21 mouse cellular contexts compared by ENCODE assay signal in genomic region chr4:145031510-145031909, GRCm38 (mm10).
DNase-seq lines count a peak whose midpoint lies in the region; ATAC-seq and TF ChIP-seq lines count a peak whose summit lies in the region.
"Had no signal": no experiment of that assay in that cellular context is flagged by ENCODE, and none has a peak within 500 bp of the region (broad histone marks: within the 10 kb centered on the region; RNA-seq: fewer than 3 reads in every experiment).

No protein-coding gene starts in this region.

- peaks cover 21% of the 10 kb centered on the region; the same call in 1 of the 2 replicates for H3K4me1 ChIP-seq in lung, postnatal 0 days (ENCODE audit: insufficient read depth, low read depth, low read length)
- peaks cover 63% of the 10 kb centered on the region for H3K4me1 ChIP-seq in kidney, embryonic 16.5 days (ENCODE audit: insufficient read depth, low read length)
- H3K4me1 ChIP-seq in small intestine, adult 2 months (ENCODE audit: control insufficient read depth, insufficient read depth, insufficient read length, low read length) = peaks cover 37% of the 10 kb centered on the region

- H3K27ac ChIP-seq in gastrocnemius, adult 2 months = peak overlapping the region; percentile 75
- peak overlapping the region; percentile 10 for H3K27ac ChIP-seq in lung, postnatal 0 days (ENCODE audit: low read length)
- peak overlapping the region; percentile 67 for H3K27ac ChIP-seq in kidney, embryonic 16.5 days (ENCODE audit: low read length)
- 0 out of 2 replicates have a peak overlapping the region, but pooled peaks have one; percentile 7 for H3K27ac ChIP-seq in small intestine, adult 2 months (ENCODE audit: insufficient read depth, low read depth, low read length)
- H3K27ac ChIP-seq: embryonic facial prominence, embryonic 12.5 days; hindbrain, embryonic 12.5 days; left cerebral cortex, adult 2 months; limb, embryonic 10.5 days; macrophage had no signal

- no peak for TF ChIP-seq POLR2A in small intestine, adult 2 months (IDR thresholded peaks at IDR 0.05; ENCODE audit: low read depth, low read length)

- peak; percentile 63 for ATAC-seq in lung, postnatal 0 days
- peak; percentile 68; the same call in 1 of the 2 replicates for ATAC-seq in kidney, embryonic 16.5 days (ENCODE audit: low FRiP score, low TSS enrichment)
- ATAC-seq: forebrain, embryonic 14.5 days; inflammation-experienced regulatory T-cells, adult 6 months had no signal

- no peak for DNase-seq in gastrocnemius, adult 2 months
- DNase-seq in gastrocnemius, adult 18-20 months (ENCODE audit: low spot score) = no peak
- DNase-seq in lung, postnatal 0 days (ENCODE audit: low spot score) = no peak
- DNase-seq in lung, postnatal 14 days = no peak
- no peak for DNase-seq in retina, postnatal 1 day
- DNase-seq in layer of hippocampus, postnatal 25 days (ENCODE audit: extremely low spot score in 1 of 2, low spot score in 1 of 2) = no peak
- DNase-seq: adrenal gland, adult 2 months; cerebellum, adult 9-11 months; liver, embryonic 13.5 days; thymus, postnatal 25 days had no signal

- TF ChIP-seq EP300 in lung, postnatal 0 days (IDR thresholded peaks at IDR 0.05) = no peak

- WGBS in lung, postnatal 0 days = 46% methylated on average over 4 of the region's 4 CpGs
- WGBS in kidney, embryonic 16.5 days = 39% methylated on average over 4 of the region's 4 CpGs
- WGBS in small intestine, adult 2 months = 24% methylated on average over 4 of the region's 4 CpGs

- TF ChIP-seq CTCF in gastrocnemius, adult 2 months (IDR thresholded peaks at IDR 0.05) = no peak
- no peak for TF ChIP-seq CTCF in lung, postnatal 0 days (IDR thresholded peaks at IDR 0.05)
- no peak for TF ChIP-seq CTCF in small intestine, adult 2 months (IDR thresholded peaks at IDR 0.05; ENCODE audit: extremely low read depth, insufficient read length, insufficient replicate concordance, low read depth, low read length)

- intact Hi-C loops in gastrocnemius, adult 2 months (cut with DNase I) = no loop called here

- H3K4me2 ChIP-seq in lung, postnatal 0 days (replicated peaks; ENCODE audit: low read depth, low read length) = no peak overlapping the region
- H3K4me2 ChIP-seq in kidney, embryonic 16.5 days (replicated peaks; ENCODE audit: low read depth, low read length) = no peak overlapping the region
- H3K4me2 ChIP-seq: embryonic facial prominence, embryonic 12.5 days; hindbrain, embryonic 12.5 days; liver, embryonic 13.5 days; midbrain, embryonic 11.5 days had no signal

- H3K9me3 ChIP-seq in lung, postnatal 0 days (ENCODE audit: low read length) = no peaks in the 10 kb centered on the region
- H3K9me3 ChIP-seq in kidney, embryonic 16.5 days (ENCODE audit: low read length) = no peaks in the 10 kb centered on the region
- H3K9me3 ChIP-seq: embryonic facial prominence, embryonic 12.5 days; hindbrain, embryonic 12.5 days; limb, embryonic 10.5 days; liver, embryonic 13.5 days had no signal

- no peaks in the 10 kb centered on the region for H3K36me3 ChIP-seq in lung, postnatal 0 days (ENCODE audit: insufficient read depth, low read length)
- no peaks in the 10 kb centered on the region for H3K36me3 ChIP-seq in kidney, embryonic 16.5 days (ENCODE audit: insufficient read depth, low read length)
- H3K36me3 ChIP-seq in small intestine, adult 2 months (ENCODE audit: control insufficient read depth, insufficient read depth, low read length) = peaks cover 5% of the 10 kb centered on the region; the same call in 1 of the 2 replicates
- H3K36me3 ChIP-seq: liver, embryonic 13.5 days had no signal

- no peak overlapping the region for H3K4me3 ChIP-seq in gastrocnemius, adult 2 months
- H3K4me3 ChIP-seq in lung, postnatal 0 days (ENCODE audit: low read depth, low read length) = no peak overlapping the region
- no peak overlapping the region for H3K4me3 ChIP-seq in kidney, embryonic 16.5 days (ENCODE audit: low read length)
- H3K4me3 ChIP-seq in small intestine, adult 2 months (ENCODE audit: low read depth, low read length) = no peak overlapping the region
- H3K4me3 ChIP-seq: embryonic facial prominence, embryonic 12.5 days; erythroblast, embryonic 14.5 days; hindbrain, embryonic 12.5 days; left cerebral cortex, adult 2 months; limb, embryonic 10.5 days; liver, embryonic 13.5 days had no signal

- H3K27me3 ChIP-seq in lung, postnatal 0 days (replicated peaks; ENCODE audit: insufficient read depth, low read length) = no peaks in the 10 kb centered on the region
- H3K27me3 ChIP-seq in kidney, embryonic 16.5 days (ENCODE audit: insufficient read depth, low read length) = no peaks in the 10 kb centered on the region
- no peaks in the 10 kb centered on the region for H3K27me3 ChIP-seq in small intestine, adult 2 months (ENCODE audit: control insufficient read depth, insufficient read depth, low read length)
- H3K27me3 ChIP-seq: embryonic facial prominence, embryonic 12.5 days; hindbrain, embryonic 12.5 days; liver, embryonic 13.5 days had no signal

- no peak overlapping the region for H3K9ac ChIP-seq in lung, postnatal 0 days (replicated peaks; ENCODE audit: low read depth)
- no peak overlapping the region for H3K9ac ChIP-seq in kidney, embryonic 16.5 days (replicated peaks; ENCODE audit: low read length)
- H3K9ac ChIP-seq: embryonic facial prominence, embryonic 12.5 days; hindbrain, embryonic 12.5 days; liver, embryonic 13.5 days had no signal

Comparison
In these comparisons a context has a peak if more than half of its experiments do, and no peak if none do; other contexts are left out.
1. H3K27ac ChIP-seq: peak in every context shown above with its lines; median percentile 75 in gastrocnemius, adult 2 months; 67 in kidney, embryonic 16.5 days; 10 in lung, postnatal 0 days; 7 in small intestine, adult 2 months.